Mouse (Mus musculus): ENCODE measurements at regions not wholly inside any gene's neighbourhood (a gene's known extent, or its start where the extent isn't known, plus 50 kb on each side); places are given as distances from the start of the nearest gene placed in this dataset.

DNA sequence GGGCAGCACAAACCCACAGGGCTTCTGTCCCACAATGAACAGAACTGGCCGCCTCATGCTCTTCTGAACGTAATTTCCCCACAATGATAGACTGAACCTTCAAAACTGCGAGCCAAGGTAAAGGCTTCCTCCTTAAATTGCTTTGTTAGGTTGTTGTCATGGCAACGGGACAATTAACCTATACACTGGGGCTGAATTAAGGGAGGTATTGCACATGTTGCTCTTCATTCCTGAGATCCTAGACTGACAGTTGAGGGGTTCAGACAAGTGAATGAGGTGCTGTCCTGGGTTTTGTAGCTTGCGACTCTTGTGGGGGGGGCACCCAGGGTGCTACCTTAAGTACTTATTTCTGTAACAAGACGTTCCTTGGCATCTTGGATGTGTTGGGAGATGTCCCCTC lies 100.6 kb upstream of the Pmepa1 start:
- Histone ChIP-seq H3K9me3 (ENCODE audit: control insufficient read depth, low read length) (peaks cover 7% of the 10 kb centered on the region), H3K9ac (ENCODE audit: low read length) (no peak overlapping the region), H3K27ac (replicated peaks in 1 of 2; ENCODE audit: control insufficient read depth in 1 of 2, insufficient read depth in 1 of 2, low read depth in 2 of 2, low read length in 2 of 2) (no peak overlapping the region), H3K36me3 (ENCODE audit: control insufficient read depth, insufficient read depth, low read length) (no peaks in the 10 kb centered on the region), H3K27me3 (ENCODE audit: control insufficient read depth, insufficient read depth, low read length) (no peaks in the 10 kb centered on the region), H3K4me3 (ENCODE audit: control insufficient read depth in 1 of 2, insufficient read depth in 1 of 2, low read depth in 1 of 2, low read length in 2 of 2) (no peak overlapping the region), H3K4me2 (ENCODE audit: low read length) (no peak overlapping the region), H3K4me1 (ENCODE audit: control insufficient read depth in 2 of 2, insufficient read depth in 2 of 2, low read length in 2 of 2) (peaks cover 4 to 5% of the 10 kb centered on the region in 2 experiments; a peak in 1 of 4 replicates)
- no peak for ATAC-seq (ENCODE audit: insufficient number of reproducible peaks, insufficient read depth, low FRiP score, low read depth)
- 81% methylated on average over 6 of the region's 6 CpGs for WGBS

DNA sequence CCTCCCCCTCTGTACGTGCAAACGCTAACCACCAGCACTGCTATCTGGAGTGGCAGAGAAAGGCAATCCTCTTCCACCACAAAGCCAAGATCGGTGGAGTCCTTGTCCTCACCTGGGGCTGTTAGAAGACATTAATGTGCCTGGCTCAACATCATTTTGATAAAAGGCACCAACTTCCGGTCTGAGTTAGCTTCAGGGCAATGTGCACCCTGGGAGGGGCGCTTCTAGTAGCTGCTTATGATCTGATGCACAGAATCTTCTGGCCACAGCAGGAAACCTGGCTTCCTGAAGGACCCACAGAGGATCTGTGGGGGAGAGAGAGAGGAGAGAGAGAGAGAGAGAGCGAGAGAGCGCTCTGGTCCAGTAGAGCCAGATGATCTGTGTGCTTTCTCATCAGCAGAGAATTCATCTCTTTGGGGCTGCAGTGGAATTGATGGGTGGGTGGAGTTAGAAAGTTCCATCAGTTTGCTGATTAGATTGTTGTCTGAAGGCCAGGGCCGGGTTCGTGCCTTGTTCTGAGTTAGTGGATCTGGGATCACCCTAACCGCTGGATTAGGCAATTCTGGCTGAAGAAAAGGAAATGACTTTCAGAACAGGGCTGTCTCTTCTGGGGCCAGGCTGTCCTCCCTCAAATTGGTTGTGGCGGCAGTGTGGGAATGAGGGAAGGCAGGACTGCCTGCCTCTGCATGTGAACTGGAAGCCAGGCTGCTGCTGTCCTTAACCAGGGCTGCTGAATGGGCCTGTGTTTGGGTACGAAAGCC lies 101.3 kb upstream of the Pmepa1 start:
- no peaks in the 10 kb centered on the region for H3K36me3 ChIP-seq (ENCODE audit: control insufficient read depth, insufficient read depth, low read length)
- ATAC-seq (ENCODE audit: insufficient number of reproducible peaks, insufficient read depth, low FRiP score, low read depth): no peak
- no peak overlapping the region for H3K4me2 ChIP-seq (ENCODE audit: low read length)
- H3K27ac ChIP-seq (replicated peaks in 1 of 2; ENCODE audit: control insufficient read depth in 1 of 2, insufficient read depth in 1 of 2, low read depth in 2 of 2, low read length in 2 of 2): no peak overlapping the region
- H3K4me1 ChIP-seq (ENCODE audit: control insufficient read depth in 2 of 2, insufficient read depth in 2 of 2, low read length in 2 of 2): peaks cover 4 to 5% of the 10 kb centered on the region in 2 experiments; a peak in 1 of 4 replicates
- no peaks in the 10 kb centered on the region for H3K9me3 ChIP-seq (ENCODE audit: control insufficient read depth, low read length)
- H3K9ac ChIP-seq (ENCODE audit: low read length): no peak overlapping the region
- no peaks in the 10 kb centered on the region for H3K27me3 ChIP-seq (ENCODE audit: control insufficient read depth, insufficient read depth, low read length)
- H3K4me3 ChIP-seq (ENCODE audit: control insufficient read depth in 1 of 2, insufficient read depth in 1 of 2, low read depth in 1 of 2, low read length in 2 of 2): no peak overlapping the region
- 49% methylated on average over 10 of the region's 12 CpGs for whole genome bisulfite sequencing

DNA sequence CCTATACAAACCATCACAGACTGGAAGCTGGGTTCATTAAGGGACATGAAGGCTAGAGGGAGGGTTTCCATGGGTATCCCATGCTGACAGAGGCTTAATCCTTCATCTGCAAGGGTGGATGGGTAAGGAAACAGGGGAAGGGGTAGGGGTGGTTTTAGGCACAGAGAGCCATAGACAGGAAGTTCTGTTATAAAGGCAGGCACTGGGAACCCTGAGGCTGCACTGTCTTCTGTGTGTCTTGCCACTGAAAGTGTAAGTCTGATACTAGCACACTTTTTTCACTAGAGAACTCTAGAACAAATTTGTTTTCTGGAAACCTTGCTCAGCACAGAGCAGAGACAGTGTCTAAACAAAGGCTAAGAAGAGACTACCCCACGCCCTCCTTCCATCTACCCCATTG lies 103.4 kb upstream of the Pmepa1 start:
- H3K9ac ChIP-seq (ENCODE audit: low read length): no peak overlapping the region
- 80% methylated on average over 1 of the region's 1 CpGs for WGBS
- no peak overlapping the region for H3K4me2 ChIP-seq (ENCODE audit: low read length)
- no peaks in the 10 kb centered on the region for H3K36me3 ChIP-seq (ENCODE audit: control insufficient read depth, insufficient read depth, low read length)
- H3K27me3 ChIP-seq (ENCODE audit: control insufficient read depth, insufficient read depth, low read length): no peaks in the 10 kb centered on the region
- ATAC-seq (ENCODE audit: insufficient number of reproducible peaks, insufficient read depth, low FRiP score, low read depth): no peak
- H3K9me3 ChIP-seq (ENCODE audit: control insufficient read depth, low read length): no peaks in the 10 kb centered on the region
- peaks cover 4 to 6% of the 10 kb centered on the region in 2 experiments; a peak in 1 of 4 replicates for H3K4me1 ChIP-seq (ENCODE audit: control insufficient read depth in 2 of 2, insufficient read depth in 2 of 2, low read length in 2 of 2)
- H3K27ac ChIP-seq (replicated peaks in 1 of 2; ENCODE audit: control insufficient read depth in 1 of 2, insufficient read depth in 1 of 2, low read depth in 2 of 2, low read length in 2 of 2): 0 out of 4 replicates have a peak overlapping the region, but pooled peaks of 1 of the 2 experiments have one; percentile 7
- no peak overlapping the region for H3K4me3 ChIP-seq (ENCODE audit: control insufficient read depth in 1 of 2, insufficient read depth in 1 of 2, low read depth in 1 of 2, low read length in 2 of 2)

DNA sequence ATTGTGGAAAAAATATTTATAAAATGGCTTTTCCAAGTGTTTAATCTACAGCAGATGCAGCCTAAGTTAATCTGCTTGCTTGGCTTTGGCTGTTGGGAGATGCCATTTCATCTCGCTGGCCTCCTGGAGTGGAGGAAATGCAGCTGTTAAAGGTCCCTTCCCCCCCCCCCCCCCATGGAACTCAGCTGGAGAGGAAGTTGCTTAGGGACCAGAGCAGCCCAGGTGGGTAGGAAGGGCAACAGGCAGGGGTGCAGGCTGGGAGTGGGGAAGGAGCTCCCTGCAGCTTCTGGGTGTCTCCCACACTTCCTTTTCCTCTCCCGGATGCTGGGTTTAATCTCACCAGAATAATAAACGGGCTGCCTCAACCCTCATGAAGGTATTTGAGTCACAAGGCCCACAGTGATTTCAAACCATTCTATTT lies 104.0 kb upstream of the Pmepa1 start:
- no peak overlapping the region for H3K4me2 ChIP-seq (ENCODE audit: low read length)
- H3K36me3 ChIP-seq (ENCODE audit: control insufficient read depth, insufficient read depth, low read length): no peaks in the 10 kb centered on the region
- H3K27ac ChIP-seq (replicated peaks in 1 of 2; ENCODE audit: control insufficient read depth in 1 of 2, insufficient read depth in 1 of 2, low read depth in 2 of 2, low read length in 2 of 2): no peak overlapping the region
- no peaks in the 10 kb centered on the region for H3K27me3 ChIP-seq (ENCODE audit: control insufficient read depth, insufficient read depth, low read length)
- no peak for ATAC-seq (ENCODE audit: insufficient number of reproducible peaks, insufficient read depth, low FRiP score, low read depth)
- no peak overlapping the region for H3K4me3 ChIP-seq (ENCODE audit: control insufficient read depth in 1 of 2, insufficient read depth in 1 of 2, low read depth in 1 of 2, low read length in 2 of 2)
- peaks cover 4 to 7% of the 10 kb centered on the region in 2 experiments; a peak in 1 of 4 replicates for H3K4me1 ChIP-seq (ENCODE audit: control insufficient read depth in 2 of 2, insufficient read depth in 2 of 2, low read length in 2 of 2)
- H3K9ac ChIP-seq (ENCODE audit: low read length): no peak overlapping the region
- WGBS: 43% methylated on average over 3 of the region's 3 CpGs
- no peaks in the 10 kb centered on the region for H3K9me3 ChIP-seq (ENCODE audit: control insufficient read depth, low read length)

DNA sequence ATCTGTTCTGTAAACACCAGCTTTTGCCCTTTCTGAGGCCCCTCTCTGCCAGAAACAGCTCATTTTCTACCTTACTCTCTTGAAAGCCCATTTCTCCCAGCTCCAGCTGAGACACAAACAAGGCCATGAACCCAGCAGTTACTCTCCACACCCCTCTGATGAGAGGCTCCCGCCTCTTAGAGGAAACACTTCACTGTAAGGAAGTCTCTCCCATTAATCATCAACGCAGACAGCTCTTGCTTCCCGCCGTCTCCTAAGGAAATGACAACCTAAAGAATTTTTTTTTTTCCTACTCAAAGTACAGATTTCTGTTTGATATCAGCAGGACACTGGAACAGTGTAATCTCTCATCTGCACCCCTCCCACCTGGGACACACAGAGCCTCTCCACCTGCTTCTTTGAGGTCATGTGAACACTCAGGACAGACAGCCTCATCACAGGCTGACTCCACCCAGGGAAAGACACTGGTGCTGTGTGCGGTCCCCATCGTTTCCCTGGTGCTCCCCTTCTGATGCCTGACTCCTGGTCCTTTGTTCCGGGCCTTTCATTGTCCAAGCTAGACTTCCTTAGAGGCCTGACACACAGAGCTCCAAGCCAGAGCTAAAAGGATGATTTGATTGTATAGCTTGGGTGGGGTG lies 106.0 kb upstream of the Pmepa1 start:
- H3K36me3 ChIP-seq (ENCODE audit: control insufficient read depth, insufficient read depth, low read length): no peaks in the 10 kb centered on the region
- no peaks in the 10 kb centered on the region for H3K27me3 ChIP-seq (ENCODE audit: control insufficient read depth, insufficient read depth, low read length)
- no peaks in the 10 kb centered on the region for H3K9me3 ChIP-seq (ENCODE audit: control insufficient read depth, low read length)
- no peak for ATAC-seq (ENCODE audit: insufficient number of reproducible peaks, insufficient read depth, low FRiP score, low read depth)
- H3K4me1 ChIP-seq (ENCODE audit: control insufficient read depth in 2 of 2, insufficient read depth in 2 of 2, low read length in 2 of 2): peaks cover 4 to 7% of the 10 kb centered on the region in 2 experiments; a peak in 1 of 4 replicates
- no peak overlapping the region for H3K4me3 ChIP-seq (ENCODE audit: control insufficient read depth in 1 of 2, insufficient read depth in 1 of 2, low read depth in 1 of 2, low read length in 2 of 2)
- no peak overlapping the region for H3K4me2 ChIP-seq (ENCODE audit: low read length)
- H3K27ac ChIP-seq (replicated peaks in 1 of 2; ENCODE audit: control insufficient read depth in 1 of 2, insufficient read depth in 1 of 2, low read depth in 2 of 2, low read length in 2 of 2): peak overlapping the region in 1 of 2 experiments; percentile 35; a peak in 1 of 4 replicates
- 59% methylated on average over 7 of the region's 7 CpGs for WGBS
- no peak overlapping the region for H3K9ac ChIP-seq (ENCODE audit: low read length)

DNA sequence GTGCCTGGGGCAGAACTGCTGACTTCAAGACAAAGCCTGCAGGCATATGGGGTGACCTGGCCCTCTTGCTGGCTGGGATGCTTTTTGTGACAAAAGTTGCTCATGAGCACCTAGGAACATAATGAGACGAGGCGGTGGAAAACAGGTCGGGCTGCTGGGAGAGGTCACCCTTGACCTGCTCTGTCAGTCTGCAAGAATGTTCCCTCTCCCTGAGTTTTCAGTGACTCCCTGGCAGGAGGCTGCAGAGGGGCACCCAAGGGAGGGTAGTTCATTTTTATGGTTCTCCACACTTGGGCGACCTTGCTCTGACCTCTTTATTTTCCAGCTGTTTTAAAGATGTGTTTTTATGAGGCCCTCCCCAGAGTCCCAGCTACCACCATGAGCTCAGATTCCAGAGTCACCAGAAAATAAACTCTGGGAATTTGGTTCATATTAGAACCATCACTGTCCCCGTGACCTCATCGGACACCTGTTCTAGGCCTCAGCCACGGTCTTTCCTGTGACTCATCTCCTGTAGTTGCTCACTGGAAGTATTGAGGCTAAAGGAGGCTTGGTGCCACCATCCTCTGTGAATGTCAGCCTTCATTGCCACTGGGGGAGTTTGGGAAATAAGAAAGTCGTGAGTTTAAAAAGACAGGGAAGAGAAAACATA lies 108.7 kb upstream of the Pmepa1 start:
- Histone ChIP-seq H3K9ac (ENCODE audit: low read length) (no peak overlapping the region), H3K36me3 (ENCODE audit: control insufficient read depth, insufficient read depth, low read length) (no peaks in the 10 kb centered on the region), H3K4me1 (ENCODE audit: control insufficient read depth in 2 of 2, insufficient read depth in 2 of 2, low read length in 2 of 2) (peaks cover 0 to 4% of the 10 kb centered on the region in 2 experiments; a peak in 1 of 4 replicates), H3K4me3 (ENCODE audit: control insufficient read depth in 1 of 2, insufficient read depth in 1 of 2, low read depth in 1 of 2, low read length in 2 of 2) (no peak overlapping the region), H3K27ac (replicated peaks in 1 of 2; ENCODE audit: control insufficient read depth in 1 of 2, insufficient read depth in 1 of 2, low read depth in 2 of 2, low read length in 2 of 2) (no peak overlapping the region), H3K4me2 (ENCODE audit: low read length) (no peak overlapping the region), H3K27me3 (ENCODE audit: control insufficient read depth, insufficient read depth, low read length) (no peaks in the 10 kb centered on the region), H3K9me3 (ENCODE audit: control insufficient read depth, low read length) (no peaks in the 10 kb centered on the region)
- 74% methylated on average over 8 of the region's 8 CpGs for WGBS
- no peak for ATAC-seq (ENCODE audit: insufficient number of reproducible peaks, insufficient read depth, low FRiP score, low read depth)

DNA sequence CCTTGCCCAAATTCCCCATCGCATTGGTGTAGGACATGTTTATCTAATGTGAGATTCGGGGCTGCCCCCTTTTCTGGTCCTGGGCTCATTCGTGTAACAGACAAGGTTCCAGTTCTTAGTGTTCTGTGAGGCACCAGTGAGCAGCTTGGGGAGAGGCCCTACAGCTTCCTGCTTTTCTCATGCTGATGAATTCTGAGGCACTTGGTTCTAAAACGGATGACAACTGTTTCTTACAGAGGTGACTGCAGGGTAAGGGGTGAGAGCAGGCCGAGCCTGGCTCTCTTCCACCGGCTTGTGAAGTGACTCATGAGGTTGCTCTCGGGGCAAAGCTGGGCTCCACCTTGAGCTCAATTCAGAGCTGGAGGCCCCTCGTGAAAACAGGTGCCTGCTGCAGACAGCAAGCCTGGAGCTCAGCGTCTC lies 109.4 kb upstream of the Pmepa1 start:
- WGBS: 55% methylated on average over 9 of the region's 9 CpGs
- Histone ChIP-seq H3K27ac (replicated peaks in 1 of 2; ENCODE audit: control insufficient read depth in 1 of 2, insufficient read depth in 1 of 2, low read depth in 2 of 2, low read length in 2 of 2) (no peak overlapping the region), H3K9me3 (ENCODE audit: control insufficient read depth, low read length) (0 out of 2 replicates have a peak, but pooled peaks cover 1% of the 10 kb centered on the region), H3K9ac (ENCODE audit: low read length) (no peak overlapping the region), H3K36me3 (ENCODE audit: control insufficient read depth, insufficient read depth, low read length) (no peaks in the 10 kb centered on the region), H3K4me2 (ENCODE audit: low read length) (no peak overlapping the region), H3K4me1 (ENCODE audit: control insufficient read depth in 2 of 2, insufficient read depth in 2 of 2, low read length in 2 of 2) (peaks cover 0 to 4% of the 10 kb centered on the region in 2 experiments; a peak in 1 of 4 replicates), H3K4me3 (ENCODE audit: control insufficient read depth in 1 of 2, insufficient read depth in 1 of 2, low read depth in 1 of 2, low read length in 2 of 2) (no peak overlapping the region), H3K27me3 (ENCODE audit: control insufficient read depth, insufficient read depth, low read length) (no peaks in the 10 kb centered on the region)
- ATAC-seq (ENCODE audit: insufficient number of reproducible peaks, insufficient read depth, low FRiP score, low read depth): no peak

Measured in heart, embryonic 14.5 days (tissue).